ENCODE assay signal across 23 mouse cellular contexts in genomic region chr6:90775606-90776005, GRCm38 (mm10).
A peak's percentile ranks its signal among the peaks of the same experiment; 100 is the strongest.
DNase-seq lines count a peak whose midpoint lies in the region; ATAC-seq and TF ChIP-seq lines count a peak whose summit lies in the region.
"Had no signal": no experiment of that assay in that cellular context is flagged by ENCODE, and none has a peak within 500 bp of the region (broad histone marks: within the 10 kb centered on the region; RNA-seq: fewer than 3 reads in every experiment).

No protein-coding gene starts in this region.

- H3K9ac ChIP-seq in kidney, embryonic 14.5 days (ENCODE audit: low read depth, low read length) = no peak overlapping the region
- H3K9ac ChIP-seq: embryonic facial prominence, embryonic 13.5 days; embryonic facial prominence, embryonic 15.5 days; forebrain, embryonic 12.5 days; forebrain, postnatal 0 days had no signal

- H3K36me3 ChIP-seq in kidney, embryonic 14.5 days (ENCODE audit: control insufficient read depth, insufficient read depth, low read length) = no peaks in the 10 kb centered on the region
- H3K36me3 ChIP-seq: embryonic facial prominence, embryonic 13.5 days; embryonic facial prominence, embryonic 15.5 days had no signal

- 0 out of 2 replicates have a peak overlapping the region, but pooled peaks have one; percentile 12 for H3K27ac ChIP-seq in bone marrow macrophage, adult 2 months (ENCODE audit: insufficient read depth, low read depth, low read length)
- H3K27ac ChIP-seq in kidney, embryonic 14.5 days (ENCODE audit: low read depth, low read length) = no peak overlapping the region
- H3K27ac ChIP-seq: embryonic facial prominence, embryonic 13.5 days; embryonic facial prominence, embryonic 15.5 days; forebrain, embryonic 12.5 days had no signal

- 100% methylated on average over 1 of the region's 1 CpGs for WGBS in kidney, embryonic 14.5 days

- no peak overlapping the region for H3K4me3 ChIP-seq in bone marrow macrophage, adult 2 months (ENCODE audit: insufficient read depth, low read length)
- no peak overlapping the region for H3K4me3 ChIP-seq in kidney, embryonic 14.5 days (ENCODE audit: low read length)
- H3K4me3 ChIP-seq: embryonic facial prominence, embryonic 13.5 days; embryonic facial prominence, embryonic 15.5 days; forebrain, embryonic 12.5 days had no signal

- no peak for TF ChIP-seq CTCF in bone marrow macrophage, adult 2 months (IDR thresholded peaks at IDR 0.05; ENCODE audit: low read depth, low read length)

- no peak for TF ChIP-seq POLR2A in bone marrow macrophage, adult 2 months (IDR thresholded peaks at IDR 0.05; ENCODE audit: borderline replicate concordance, low read depth, low read length)

- no peaks in the 10 kb centered on the region for H3K9me3 ChIP-seq in kidney, embryonic 14.5 days (ENCODE audit: control insufficient read depth, low read length)
- H3K9me3 ChIP-seq: embryonic facial prominence, embryonic 13.5 days; embryonic facial prominence, embryonic 15.5 days had no signal

- peaks cover 5% of the 10 kb centered on the region for H3K4me1 ChIP-seq in bone marrow macrophage, adult 2 months (ENCODE audit: control insufficient read depth, insufficient read depth, low read length)
- no peaks in the 10 kb centered on the region for H3K4me1 ChIP-seq in kidney, embryonic 14.5 days (ENCODE audit: control insufficient read depth, insufficient read depth, low read length)

- no peaks in the 10 kb centered on the region for H3K27me3 ChIP-seq in kidney, embryonic 14.5 days (ENCODE audit: control insufficient read depth, insufficient read depth, low read length)
- H3K27me3 ChIP-seq: embryonic facial prominence, embryonic 13.5 days; embryonic facial prominence, embryonic 15.5 days; forebrain, embryonic 12.5 days; Patski had no signal

- no peak overlapping the region for H3K4me2 ChIP-seq in kidney, embryonic 14.5 days (replicated peaks; ENCODE audit: low read depth, low read length)
- H3K4me2 ChIP-seq: embryonic facial prominence, embryonic 13.5 days; embryonic facial prominence, embryonic 15.5 days; forebrain, embryonic 12.5 days had no signal

- peak; percentile 39 for DNase-seq in 416B (ENCODE audit: low read depth)
- DNase-seq in adrenal gland, adult 18-20 months (ENCODE audit: low spot score in 2 of 2) = no peak
- no peak for DNase-seq in ovary, adult 18-20 months (ENCODE audit: low spot score)
- DNase-seq: adrenal gland, adult 2 months; adrenal gland, postnatal 10 days; adrenal gland, postnatal 25 days; cerebellum, adult 11-12 months; cerebellum, adult 2 months; cerebellum, adult 9-10 months; cerebellum, postnatal 10 days; cerebellum, postnatal 25 days; embryo, embryonic 11 days; forebrain, postnatal 0 days had no signal

- ATAC-seq in granulocyte monocyte progenitor cell, adult 5-6 weeks (replicated peaks; ENCODE audit: poor library complexity, severe bottlenecking) = peak; percentile 79
- ATAC-seq in megakaryocyte progenitor cell, adult 5-6 weeks (replicated peaks; ENCODE audit: poor library complexity) = peak; percentile 80
- ATAC-seq in kidney, embryonic 14.5 days (ENCODE audit: low FRiP score, low TSS enrichment) = no peak
- ATAC-seq: activated CD4-positive, CD25-positive, alpha-beta regulatory T cell, adult 4 months; forebrain, embryonic 14.5 days; forebrain, postnatal 0 days; Patski had no signal
